Mouse (Mus musculus): Measurements from ENCODE around the gene Cbx1.

DNA sequence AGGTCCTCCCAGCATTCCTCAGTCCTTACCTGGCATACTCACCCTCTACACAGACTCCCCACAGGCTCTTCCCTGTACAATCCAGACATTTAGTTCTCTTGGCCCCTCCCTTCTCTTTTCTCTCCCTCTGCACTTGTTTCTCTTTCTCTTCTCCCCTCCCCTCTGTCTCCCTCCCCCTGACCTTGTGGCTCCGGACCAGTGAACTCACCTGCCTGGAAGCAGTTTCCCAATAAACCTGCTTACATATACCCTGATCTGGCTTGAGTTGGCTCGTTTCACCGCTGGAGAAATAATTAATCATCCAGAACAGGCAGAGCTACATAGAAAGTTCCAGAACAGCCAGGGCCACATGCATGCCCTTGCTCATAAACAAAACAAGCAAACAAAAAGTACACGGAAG lies 42.6 kb downstream of the Cbx1 start:
- TF ChIP-seq CTCF (IDR thresholded peaks at IDR 0.05) (no peak), EP300 (IDR thresholded peaks at IDR 0.05; ENCODE audit: insufficient read depth, low read depth, low read length) (no peak), POLR2A (IDR thresholded peaks at IDR 0.05; ENCODE audit: insufficient read depth, low read depth, low read length) (no peak)
